Mouse (Mus musculus) stomach, postnatal 0 days (tissue): ENCODE data around the gene Sh3pxd2b. TPM values are rescaled to one million over a fixed set of nuclear protein-coding genes. Genes with fewer than 3 reads are reported as not detected.

ENCODE experiments used
- ATAC-seq: fragments of 200-750 bp; cut with Nextera tagmentation; 2 replicates; pipeline ENCODE4 v1.8.0; 2017; ENCODE audit not compliant: low FRiP score, low TSS enrichment
- DNase-seq: peaks from one replicate; pipeline ENCODE4 v3.0.0-alpha.2; 2016; ENCODE audit warnings: low spot score
- H3K27ac ChIP-seq: fragments of 300-500 bp; sonication (generic); replicated peaks from 2 replicates; pipeline ENCODE4 v1.5.1; 2014; ENCODE audit warnings: mild to moderate bottlenecking, control low read depth
- H3K27me3 ChIP-seq: fragments of 300-500 bp; sonication (generic); 2 replicates; pipeline ENCODE4 v1.6.1; 2014; ENCODE audit warnings: low read length; ENCODE audit not compliant: control insufficient read depth, insufficient read depth
- H3K36me3 ChIP-seq: fragments of 300-500 bp; sonication (generic); 2 replicates; pipeline ENCODE4 v1.6.1; 2014; ENCODE audit warnings: low read length, mixed read lengths; ENCODE audit not compliant: control insufficient read depth, insufficient read depth
- H3K4me1 ChIP-seq: fragments of 300-500 bp; sonication (generic); replicated peaks from 2 replicates; pipeline ENCODE4 v1.6.1; 2014; ENCODE audit warnings: antibody characterized with exemption; ENCODE audit not compliant: control insufficient read depth, insufficient read depth
- H3K4me2 ChIP-seq: fragments of 300-500 bp; sonication (generic); replicated peaks from 2 replicates; pipeline ENCODE4 v1.6.1; 2014; ENCODE audit warnings: low read depth, mild to moderate bottlenecking, control low read depth, moderate library complexity
- H3K4me3 ChIP-seq: fragments of 300-500 bp; sonication (generic); 2 replicates; pipeline ENCODE4 v1.5.1; 2014; ENCODE audit warnings: low read depth, low read length, control low read depth
- H3K9ac ChIP-seq: fragments of 300-500 bp; sonication (generic); 2 replicates; pipeline ENCODE4 v1.6.1; 2014; ENCODE audit warnings: mild to moderate bottlenecking, low read length, control low read depth, mixed read lengths
- H3K9me3 ChIP-seq: fragments of 300-500 bp; sonication (generic); 2 replicates; pipeline ENCODE4 v1.6.1; 2016; ENCODE audit warnings: low read length; ENCODE audit not compliant: control insufficient read depth
- CTCF ChIP-seq: IDR thresholded peaks from 2 replicates; pipeline ENCODE4 v1.5.1; 2016; ENCODE audit warnings: antibody characterized with exemption, low read depth, mild to moderate bottlenecking, moderate library complexity
- EP300 ChIP-seq: optimal IDR thresholded peaks from 2 replicates; pipeline ENCODE3; 2016; ENCODE audit warnings: antibody characterized with exemption
- WGBS: fragments of 180-500 bp; shearing (Covaris S2); extraction: QIAGEN DNeasy Blood & Tissue Kit; methylation state at CpG from one replicate; pipeline ENCODE4 v1.1.7; 2014; 5-methylcytosine and 5-hydroxymethylcytosine counted together
- polyA plus RNA-seq: library from polyadenylated mRNA; unstranded; fragments of >200 nt; fragmentation: Nextera tagmentation; extraction: Ambion mirVana; gene quantifications from 2 replicates; pipeline ENCODE4 v1.2.1, GENCODE M21; 2015

The Sh3pxd2b gene
- polyA plus RNA-seq, 1 experiment from 2014 or later = 5.0 TPM

GRCm38 (mm10) chr11:32373266-32374026 is 25.8 kb downstream of the Sh3pxd2b start:
- peaks cover 12% of the 10 kb centered on the region for H3K36me3 ChIP-seq
- 80% methylated on average over 13 of the region's 13 CpGs for WGBS
- no peaks in the 10 kb centered on the region for H3K27me3 ChIP-seq
- H3K9me3 ChIP-seq = no peaks in the 10 kb centered on the region
- H3K27ac ChIP-seq = no peak overlapping the region
- DNase-seq (no peak), ATAC-seq (no peak)
- H3K4me1 ChIP-seq = no peaks in the 10 kb centered on the region
- TF ChIP-seq CTCF (no peak), EP300 (no peak)
- H3K9ac ChIP-seq = no peak overlapping the region
- H3K4me2 ChIP-seq = no peak overlapping the region
- H3K4me3 ChIP-seq = no peak overlapping the region

GRCm38 (mm10) chr11:32374027-32374589 is 26.5 kb downstream of the Sh3pxd2b start:
- DNase-seq = no peak
- WGBS = 75% methylated on average over 9 of the region's 9 CpGs
- ATAC-seq = no peak
- Histone ChIP-seq H3K27ac (no peak overlapping the region), H3K4me1 (no peaks in the 10 kb centered on the region), H3K4me2 (no peak overlapping the region), H3K9me3 (no peaks in the 10 kb centered on the region), H3K4me3 (no peak overlapping the region), H3K9ac (no peak overlapping the region), H3K27me3 (no peaks in the 10 kb centered on the region), H3K36me3 (peaks cover 12% of the 10 kb centered on the region)
- TF ChIP-seq EP300 = no peak
- no peak for TF ChIP-seq CTCF

- no peak overlapping the region for H3K4me2 ChIP-seq
- H3K4me1 ChIP-seq = no peaks in the 10 kb centered on the region
- 66% methylated on average over 4 of the region's 4 CpGs for WGBS
- H3K36me3 ChIP-seq = peaks cover 12% of the 10 kb centered on the region
- no peak for TF ChIP-seq EP300
- peak; percentile 62 for TF ChIP-seq CTCF
- no peaks in the 10 kb centered on the region for H3K9me3 ChIP-seq
- DNase-seq (no peak), ATAC-seq (peak; percentile 63; the same call in 1 of the 2 replicates)
- H3K27me3 ChIP-seq = no peaks in the 10 kb centered on the region
- no peak overlapping the region for H3K9ac ChIP-seq
- H3K4me3 ChIP-seq = no peak overlapping the region
- H3K27ac ChIP-seq = no peak overlapping the region
Measured at GRCm38 (mm10) chr11:32375104-32375535, 27.5 kb downstream of the Sh3pxd2b start.

GRCm38 (mm10) chr11:32376086-32376485 is 28.5 kb downstream of the Sh3pxd2b start:
- no peak overlapping the region for H3K4me2 ChIP-seq
- no peak for DNase-seq
- no peak overlapping the region for H3K27ac ChIP-seq
- ATAC-seq = no peak
- no peak overlapping the region for H3K9ac ChIP-seq
- no peaks in the 10 kb centered on the region for H3K4me1 ChIP-seq
- no peaks in the 10 kb centered on the region for H3K9me3 ChIP-seq
- no peak overlapping the region for H3K4me3 ChIP-seq
- WGBS = 68% methylated on average over 1 of the region's 1 CpGs
- TF ChIP-seq CTCF (no peak), EP300 (no peak)
- peaks cover 15% of the 10 kb centered on the region for H3K36me3 ChIP-seq
- no peaks in the 10 kb centered on the region for H3K27me3 ChIP-seq

GRCm38 (mm10) chr11:32379910-32380309 is 32.3 kb downstream of the Sh3pxd2b start:
- TF ChIP-seq EP300 = no peak
- TF ChIP-seq CTCF = no peak
- Histone ChIP-seq H3K4me2 (no peak overlapping the region), H3K27me3 (no peaks in the 10 kb centered on the region), H3K4me3 (no peak overlapping the region), H3K27ac (no peak overlapping the region), H3K9ac (no peak overlapping the region), H3K36me3 (peaks cover 19% of the 10 kb centered on the region), H3K4me1 (0 out of 2 replicates have a peak, but pooled peaks cover 2% of the 10 kb centered on the region), H3K9me3 (no peaks in the 10 kb centered on the region)
- no peak for ATAC-seq
- DNase-seq = no peak
